Mouse (Mus musculus) lung, postnatal 0 days (tissue): ENCODE data around the gene Sox1. TPM values are rescaled to one million over a fixed set of nuclear protein-coding genes. Genes with fewer than 3 reads are reported as not detected.

Experiments
- ATAC-seq: fragments of 200-750 bp; cut with Nextera tagmentation; 2 replicates; pipeline ENCODE4 v1.8.0; 2017; ENCODE audit warnings: moderate library complexity
- DNase-seq: peaks from one replicate; pipeline ENCODE4 v3.0.0-alpha.2; 2016; ENCODE audit warnings: low spot score
- H3K27ac ChIP-seq: fragments of 300-500 bp; sonication (generic); 2 replicates; pipeline ENCODE4 v1.5.1; 2014; ENCODE audit warnings: antibody characterized with exemption, mild to moderate bottlenecking, low read length, mixed read lengths
- H3K27me3 ChIP-seq: fragments of 300-500 bp; sonication (generic); replicated peaks from 2 replicates; pipeline ENCODE4 v1.6.1; 2014; ENCODE audit warnings: low read length, mixed read lengths; ENCODE audit not compliant: insufficient read depth
- H3K36me3 ChIP-seq: fragments of 300-500 bp; sonication (generic); 2 replicates; pipeline ENCODE4 v1.6.1; 2014; ENCODE audit warnings: low read length, mixed read lengths; ENCODE audit not compliant: insufficient read depth
- H3K4me1 ChIP-seq: fragments of 300-500 bp; sonication (generic); 2 replicates; pipeline ENCODE4 v1.6.1; 2014; ENCODE audit warnings: antibody characterized with exemption, low read depth, low read length, mixed read lengths; ENCODE audit not compliant: insufficient read depth
- H3K4me2 ChIP-seq: fragments of 300-500 bp; sonication (generic); replicated peaks from 2 replicates; pipeline ENCODE4 v1.6.1; 2014; ENCODE audit warnings: low read depth, mild to moderate bottlenecking, low read length, moderate library complexity, mixed read lengths
- H3K4me3 ChIP-seq: fragments of 300-500 bp; sonication (generic); 2 replicates; pipeline ENCODE4 v1.5.1; 2014; ENCODE audit warnings: low read depth, low read length
- H3K9ac ChIP-seq: fragments of 300-500 bp; sonication (generic); replicated peaks from 2 replicates; pipeline ENCODE4 v1.6.1; 2014; ENCODE audit warnings: low read depth, mild to moderate bottlenecking
- H3K9me3 ChIP-seq: fragments of 300-500 bp; sonication (generic); 2 replicates; pipeline ENCODE4 v1.6.1; 2016; ENCODE audit warnings: low read length, mixed read lengths
- CTCF ChIP-seq: IDR thresholded peaks from 2 replicates; pipeline ENCODE4 v1.5.1; 2016; ENCODE audit warnings: antibody characterized with exemption, mild to moderate bottlenecking
- EP300 ChIP-seq: IDR thresholded peaks from 2 replicates; pipeline ENCODE4 v1.6.1; 2016; ENCODE audit warnings: antibody characterized with exemption, mild to moderate bottlenecking, control low read depth
- WGBS: fragments of 180-500 bp; shearing (Covaris S2); extraction: QIAGEN DNeasy Blood & Tissue Kit; methylation state at CpG from one replicate; pipeline ENCODE4 v1.1.7; 2014; 5-methylcytosine and 5-hydroxymethylcytosine counted together
- polyA plus RNA-seq: library from polyadenylated mRNA; unstranded; fragments of >200 nt; fragmentation: Nextera tagmentation; extraction: Ambion mirVana; gene quantifications from 2 replicates; pipeline ENCODE4 v1.2.1, GENCODE M21; 2015

Gene Sox1
- polyA plus RNA-seq, 1 experiment from 2014 or later = not detected

DNA sequence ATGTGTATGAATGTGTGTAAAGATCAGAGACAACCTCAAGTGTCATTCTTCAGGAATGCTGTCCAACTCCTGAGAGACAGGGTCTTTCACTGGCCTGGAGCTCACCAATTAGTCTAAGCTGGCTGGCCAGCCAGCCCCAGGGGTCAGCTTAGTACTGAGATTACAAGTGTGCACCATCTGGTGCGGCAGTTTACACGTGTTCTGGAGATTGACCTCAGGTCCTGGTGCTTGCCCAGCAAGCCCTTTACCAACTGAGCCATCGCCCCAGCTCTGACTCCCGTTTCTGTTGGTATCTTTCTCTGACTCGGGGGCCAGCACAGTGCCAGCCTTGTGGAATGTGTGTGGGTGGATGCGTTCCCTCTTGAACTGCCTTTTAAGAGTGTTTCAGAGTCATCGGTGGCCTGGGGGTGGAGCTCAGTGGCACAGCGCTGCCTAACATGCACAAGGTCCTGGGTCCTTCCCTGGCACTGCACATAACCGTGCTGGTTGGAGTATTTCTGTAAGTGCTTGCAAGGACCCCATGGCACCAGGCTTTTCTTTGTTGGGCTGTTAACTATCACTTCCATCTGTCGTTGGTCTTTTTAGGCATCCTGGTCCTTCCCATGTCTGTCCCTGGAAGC is 40.6 kb upstream of the Sox1 start:
- H3K4me2 ChIP-seq = no peak overlapping the region
- no peaks in the 10 kb centered on the region for H3K9me3 ChIP-seq
- no peak for ATAC-seq
- no peak for DNase-seq
- no peaks in the 10 kb centered on the region for H3K4me1 ChIP-seq
- no peak overlapping the region for H3K9ac ChIP-seq
- no peak overlapping the region for H3K27ac ChIP-seq
- H3K36me3 ChIP-seq = no peaks in the 10 kb centered on the region
- H3K27me3 ChIP-seq = no peaks in the 10 kb centered on the region
- TF ChIP-seq CTCF = no peak
- no peak for TF ChIP-seq EP300
- 45% methylated on average over 10 of the region's 10 CpGs for WGBS
- no peak overlapping the region for H3K4me3 ChIP-seq

DNA sequence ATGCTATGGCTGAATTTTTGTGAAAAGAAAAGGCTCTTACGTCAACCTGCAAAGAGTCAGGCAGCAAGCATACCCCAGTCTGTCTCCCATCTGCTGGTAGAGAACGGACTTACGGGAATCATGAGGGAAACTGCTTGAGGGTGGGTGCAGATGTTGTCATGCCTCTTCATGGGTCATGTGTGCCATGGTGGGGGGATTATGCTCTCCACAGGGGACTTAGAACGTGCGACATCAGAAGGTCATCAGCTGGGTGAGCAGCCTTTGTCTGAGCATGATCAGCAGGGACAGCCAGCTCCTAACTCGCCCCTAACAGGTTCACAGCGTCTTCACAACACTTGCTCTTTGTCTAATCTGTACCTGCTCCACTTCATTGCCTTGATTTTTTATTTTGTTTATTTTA is 26.9 kb upstream of the Sox1 start:
- no peak for DNase-seq
- no peaks in the 10 kb centered on the region for H3K4me1 ChIP-seq
- H3K27me3 ChIP-seq = no peaks in the 10 kb centered on the region
- H3K9ac ChIP-seq = no peak overlapping the region
- no peaks in the 10 kb centered on the region for H3K9me3 ChIP-seq
- no peak overlapping the region for H3K4me3 ChIP-seq
- H3K36me3 ChIP-seq = no peaks in the 10 kb centered on the region
- 53% methylated on average over 7 of the region's 7 CpGs for WGBS
- no peak overlapping the region for H3K4me2 ChIP-seq
- TF ChIP-seq CTCF (no peak), EP300 (no peak)
- no peak overlapping the region for H3K27ac ChIP-seq
- no peak for ATAC-seq

DNA sequence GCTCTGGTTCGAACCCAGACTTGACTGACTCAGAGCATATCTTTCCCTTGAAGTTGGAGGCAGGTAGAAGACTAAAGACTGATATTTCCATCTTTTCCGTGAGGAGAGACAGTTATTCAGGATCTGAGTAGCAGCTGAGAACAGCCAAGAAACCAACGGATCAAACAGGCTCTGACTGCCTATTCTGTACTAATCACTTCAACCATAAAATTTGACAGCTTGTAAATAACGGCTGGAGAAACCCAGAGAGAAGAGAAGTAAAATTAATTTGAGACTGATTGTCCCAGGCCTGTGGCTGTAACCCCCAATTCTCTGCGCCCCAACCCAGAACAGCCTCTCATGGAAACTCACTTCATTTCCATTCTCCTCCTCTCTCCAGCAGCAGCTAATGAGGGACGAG is 26.2 kb upstream of the Sox1 start:
- Histone ChIP-seq H3K27me3 (no peaks in the 10 kb centered on the region), H3K4me2 (no peak overlapping the region), H3K36me3 (no peaks in the 10 kb centered on the region), H3K4me1 (no peaks in the 10 kb centered on the region), H3K4me3 (no peak overlapping the region), H3K9me3 (no peaks in the 10 kb centered on the region), H3K9ac (no peak overlapping the region), H3K27ac (no peak overlapping the region)
- 66% methylated on average over 6 of the region's 6 CpGs for WGBS
- DNase-seq = no peak
- ATAC-seq = no peak
- no peak for TF ChIP-seq CTCF
- no peak for TF ChIP-seq EP300

DNA sequence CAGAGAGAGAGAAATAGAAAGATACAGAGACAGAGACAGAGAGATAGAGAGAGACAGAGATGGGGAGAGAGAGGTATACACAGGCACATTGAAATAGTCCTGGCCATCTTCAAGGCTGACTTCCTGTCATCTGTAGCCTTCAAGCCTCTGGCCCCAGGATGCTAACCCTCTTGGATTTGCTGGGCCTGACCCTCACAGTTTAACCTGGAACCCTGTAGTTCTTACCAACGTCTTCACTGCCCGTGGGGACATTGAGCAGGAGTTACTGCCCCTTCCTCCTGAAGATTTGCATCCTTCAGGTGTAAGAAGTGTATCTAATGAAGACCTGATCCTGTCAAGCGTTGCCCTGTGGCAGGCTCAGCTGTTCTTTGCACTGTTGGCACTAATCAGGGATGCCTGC is 14.0 kb upstream of the Sox1 start:
- ATAC-seq = no peak
- no peak for TF ChIP-seq CTCF
- no peak for TF ChIP-seq EP300
- 65% methylated on average over 3 of the region's 3 CpGs for WGBS
- no peak for DNase-seq
- no peak overlapping the region for H3K9ac ChIP-seq
- peaks cover 17% of the 10 kb centered on the region for H3K4me1 ChIP-seq
- H3K4me2 ChIP-seq = no peak overlapping the region
- H3K27ac ChIP-seq = no peak overlapping the region
- no peaks in the 10 kb centered on the region for H3K9me3 ChIP-seq
- H3K27me3 ChIP-seq = peaks cover 60% of the 10 kb centered on the region
- H3K4me3 ChIP-seq = no peak overlapping the region
- H3K36me3 ChIP-seq = no peaks in the 10 kb centered on the region

DNA sequence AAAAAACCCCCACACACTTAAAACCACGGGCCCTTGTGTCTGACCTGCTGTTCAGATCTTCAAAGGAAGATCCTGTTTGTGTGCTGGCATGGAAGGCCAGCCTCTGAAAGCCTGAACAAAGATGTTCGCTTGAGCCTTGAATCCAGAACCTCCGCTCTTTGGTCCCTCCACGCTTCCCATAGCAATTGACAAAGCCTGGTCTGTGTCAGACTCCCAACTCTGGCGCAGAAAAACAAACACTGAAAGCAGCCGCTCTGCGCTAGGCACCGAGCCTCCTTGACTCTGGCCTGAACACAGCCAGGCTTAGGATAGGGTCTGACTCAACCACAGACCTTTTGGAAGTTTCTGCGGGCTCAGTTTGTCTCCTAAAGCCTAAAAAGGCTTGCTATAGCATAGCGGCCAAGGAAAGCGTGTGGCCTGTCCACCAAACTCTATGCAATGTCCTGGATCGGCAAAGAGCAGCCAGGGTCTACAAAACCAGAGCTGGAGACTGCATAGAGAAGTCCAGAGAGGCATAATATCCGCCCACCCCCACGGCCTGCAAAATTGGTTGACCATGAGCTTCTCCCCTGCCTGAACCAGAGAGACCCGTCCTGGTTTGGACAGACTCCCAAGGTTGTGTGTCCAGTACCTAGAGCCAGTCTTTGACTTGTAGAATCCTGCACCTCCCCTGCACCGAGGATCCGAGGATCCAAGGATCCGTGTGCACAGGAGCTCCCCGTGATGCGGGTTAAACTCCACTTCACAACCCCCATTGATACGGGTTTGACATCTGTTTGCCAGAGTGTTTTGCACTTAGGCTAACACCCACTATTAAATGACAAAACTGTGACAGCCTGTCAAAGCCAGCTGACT is 12.2 kb upstream of the Sox1 start:
- no peak for TF ChIP-seq CTCF
- no peak for TF ChIP-seq EP300
- WGBS = 3% methylated on average over 21 of the region's 21 CpGs
- Histone ChIP-seq H3K27me3 (peaks cover 75% of the 10 kb centered on the region), H3K4me2 (no peak overlapping the region), H3K9me3 (no peaks in the 10 kb centered on the region), H3K36me3 (no peaks in the 10 kb centered on the region), H3K9ac (no peak overlapping the region), H3K27ac (no peak overlapping the region), H3K4me1 (peaks cover 17% of the 10 kb centered on the region), H3K4me3 (peak overlapping the region; percentile 36; the same call in 1 of the 2 replicates)
- ATAC-seq (no peak), DNase-seq (no peak)

DNA sequence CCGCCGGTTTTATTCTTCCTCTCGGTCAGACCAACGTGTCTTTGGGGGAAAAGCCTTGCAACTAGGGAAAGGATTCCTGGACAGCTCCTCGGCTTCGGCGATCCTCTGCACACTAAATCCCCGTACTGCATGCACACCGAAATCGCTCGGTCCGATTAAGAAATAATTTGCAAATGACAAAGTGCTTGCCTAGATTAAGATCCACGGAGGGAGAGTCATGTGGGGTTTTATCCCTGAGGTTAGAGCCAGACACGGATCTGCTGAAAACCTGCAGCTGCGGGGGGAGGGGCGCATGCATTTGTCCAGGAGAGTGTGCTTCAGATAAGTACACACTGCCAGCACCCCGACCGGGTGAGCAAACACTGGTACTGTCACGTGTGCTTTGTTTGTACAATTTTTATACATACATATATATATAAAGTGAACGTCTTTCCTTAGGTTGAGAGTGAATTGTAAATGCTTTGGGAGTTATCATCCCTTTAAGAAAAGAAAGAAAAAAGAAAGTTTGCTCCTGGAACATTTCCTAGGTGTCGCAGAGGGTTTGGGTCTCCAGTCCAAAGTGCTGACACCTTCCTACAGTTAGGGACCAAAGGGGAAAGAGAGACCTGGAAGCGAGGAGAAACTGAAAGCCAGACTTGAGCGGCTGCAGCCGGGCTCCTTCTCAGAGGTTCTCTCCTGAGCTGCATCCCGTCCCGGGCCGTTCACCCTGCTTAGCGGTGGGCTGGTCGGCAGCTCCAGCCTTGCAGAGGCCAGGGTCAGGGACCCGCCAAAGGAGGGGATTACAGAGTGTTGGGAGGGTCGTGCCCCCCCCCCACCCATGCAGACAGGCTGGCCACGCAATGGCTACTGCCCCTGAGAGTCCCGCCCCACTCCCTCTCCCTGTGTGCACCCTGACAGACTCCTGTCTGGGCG is 10.9 kb upstream of the Sox1 start:
- peak overlapping the region; percentile 36 for H3K4me3 ChIP-seq
- TF ChIP-seq CTCF (no peak), EP300 (no peak)
- peaks cover 84% of the 10 kb centered on the region for H3K27me3 ChIP-seq
- WGBS = under 1% methylated on average over 33 of the region's 34 CpGs
- DNase-seq = no peak
- H3K9me3 ChIP-seq = no peaks in the 10 kb centered on the region
- peaks cover 17% of the 10 kb centered on the region for H3K4me1 ChIP-seq
- no peak overlapping the region for H3K9ac ChIP-seq
- H3K36me3 ChIP-seq = no peaks in the 10 kb centered on the region
- H3K4me2 ChIP-seq = peak overlapping the region; percentile 60
- no peak overlapping the region for H3K27ac ChIP-seq
- peak; percentile 25; the same call in 1 of the 2 replicates for ATAC-seq
